8 mouse cellular contexts compared by ENCODE assay signal in genomic region chr4:150964635-150965554, GRCm38 (mm10). TPM values are rescaled to one million over a fixed set of nuclear protein-coding genes. Genes with fewer than 3 reads are reported as not detected.
DNase-seq lines count a peak whose midpoint lies in the region; ATAC-seq lines count a peak whose summit lies in the region.

No protein-coding gene starts in this region.

- ATAC-seq in hindbrain, embryonic 14.5 days (ENCODE audit: low FRiP score): no peak

- H3K4me2 ChIP-seq in hindbrain, embryonic 14.5 days (replicated peaks): peak overlapping the region; percentile 0; the same call in 1 of the 2 replicates

- no peaks in the 10 kb centered on the region for H3K4me1 ChIP-seq in hindbrain, embryonic 14.5 days (replicated peaks; ENCODE audit: control insufficient read depth, insufficient read depth, low read length)

- peak; percentile 78 for DNase-seq in Muller cell, postnatal 12 days (ENCODE audit: inconsistent ontology term)
- peak; percentile 62 for DNase-seq in cerebellum, adult 9-11 months
- peak; percentile 88 for DNase-seq in frontal cortex, postnatal 25 days (ENCODE audit: low spot score in 2 of 2)
- DNase-seq in hindbrain, embryonic 14.5 days (ENCODE audit: low spot score): peak; percentile 90
- DNase-seq in layer of hippocampus, postnatal 25 days (ENCODE audit: extremely low spot score in 1 of 2, low spot score in 1 of 2): peak; percentile 85 to 98
- DNase-seq in lung, postnatal 25 days (ENCODE audit: low spot score): peak; percentile 87
- peak; percentile 91 for DNase-seq in retina, embryonic 14.5 days (ENCODE audit: low spot score)
- peak; percentile 96 for DNase-seq in thymus, postnatal 4 days

- 15% methylated on average over 25 of the region's 25 CpGs for WGBS in hindbrain, embryonic 14.5 days

- no peaks in the 10 kb centered on the region for H3K9me3 ChIP-seq in hindbrain, embryonic 14.5 days (ENCODE audit: control insufficient read depth, low read length)

- H3K4me3 ChIP-seq in hindbrain, embryonic 14.5 days (replicated peaks; ENCODE audit: low read length): no peak overlapping the region

- H3K9ac ChIP-seq in hindbrain, embryonic 14.5 days: no peak overlapping the region

- H3K27ac ChIP-seq in hindbrain, embryonic 14.5 days: no peak overlapping the region

- no peaks in the 10 kb centered on the region for H3K36me3 ChIP-seq in hindbrain, embryonic 14.5 days (replicated peaks; ENCODE audit: control insufficient read depth, insufficient read depth)

- no peaks in the 10 kb centered on the region for H3K27me3 ChIP-seq in hindbrain, embryonic 14.5 days (ENCODE audit: control insufficient read depth, insufficient read depth, low read length)

RNA-seq across cellular contexts. Expression of gene Uts2, which starts 32.0 kb away (rescaled TPM):
- 0.57 TPM in 1 of 2 replicates, not detected in the other for polyA plus RNA-seq in hindbrain, embryonic 14.5 days (2014; fragmentation: Nextera tagmentation; extraction: Ambion mirVana)
- total RNA-seq in layer of hippocampus, postnatal 25 days (2021): not detected

RNA-seq across cellular contexts. Expression of gene Tnfrsf9, which starts 50.5 kb away (rescaled TPM):
- polyA plus RNA-seq in hindbrain, embryonic 14.5 days (2014; fragmentation: Nextera tagmentation; extraction: Ambion mirVana): 0.20 and 0.25 TPM in 2 replicates
- 1 to 10 TPM in 1 of 2 experiments, under 1 TPM in 1; 0.80 to 1.1 TPM for total RNA-seq in layer of hippocampus, postnatal 25 days (2021)

RNA-seq across cellular contexts. Expression of gene Park7, which starts 50.7 kb away (rescaled TPM):
- polyA plus RNA-seq in hindbrain, embryonic 14.5 days (2014; fragmentation: Nextera tagmentation; extraction: Ambion mirVana): 383 and 392 TPM in 2 replicates
- 100 to 1,000 TPM; 228 to 261 TPM for total RNA-seq in layer of hippocampus, postnatal 25 days (2021)
